Mouse (Mus musculus) limb, embryonic 12.5 days (tissue): Measurements from ENCODE around the gene Zfyve28. TPM values are rescaled to one million over a fixed set of nuclear protein-coding genes. Genes with fewer than 3 reads are reported as not detected.

Source experiments
- ATAC-seq: fragments of 200-750 bp; cut with Nextera tagmentation; 2 replicates; pipeline ENCODE4 v1.8.0; 2017; ENCODE audit warnings: low read depth, moderate TSS enrichment; ENCODE audit not compliant: insufficient number of reproducible peaks, insufficient read depth, low FRiP score, low TSS enrichment
- H3K27ac ChIP-seq: fragments of 300-500 bp; sonication (generic); 2 replicates; pipeline ENCODE4 v1.5.1; 2016; ENCODE audit warnings: mild to moderate bottlenecking, moderate library complexity
- H3K27me3 ChIP-seq: fragments of 300-500 bp; sonication (generic); 2 replicates; pipeline ENCODE4 v1.6.1; 2016; ENCODE audit warnings: mild to moderate bottlenecking, moderate library complexity
- H3K36me3 ChIP-seq: fragments of 300-500 bp; sonication (generic); 2 replicates; pipeline ENCODE4 v1.6.1; 2016; ENCODE audit warnings: mild to moderate bottlenecking, moderate library complexity
- H3K4me1 ChIP-seq: fragments of 300-500 bp; sonication (generic); replicated peaks from 2 replicates; pipeline ENCODE4 v1.6.1; 2016
- H3K4me2 ChIP-seq: fragments of 300-500 bp; sonication (generic); 2 replicates; pipeline ENCODE4 v1.6.1; 2016; ENCODE audit warnings: mild to moderate bottlenecking, moderate library complexity
- H3K4me3 ChIP-seq: fragments of 300-500 bp; sonication (generic); replicated peaks from 2 replicates; pipeline ENCODE4 v1.5.1; 2016; ENCODE audit warnings: mild to moderate bottlenecking
- H3K9ac ChIP-seq: fragments of 300-500 bp; sonication (generic); replicated peaks from 2 replicates; pipeline ENCODE4 v1.6.1; 2016; ENCODE audit warnings: mild to moderate bottlenecking, moderate library complexity
- H3K9me3 ChIP-seq: fragments of 300-500 bp; sonication (generic); 2 replicates; pipeline ENCODE4 v1.6.1; 2016; ENCODE audit warnings: mild to moderate bottlenecking, moderate library complexity
- WGBS: fragments of 180-500 bp; shearing (Covaris S2); methylation state at CpG from one replicate; pipeline ENCODE4 v1.1.7; 2016; 5-methylcytosine and 5-hydroxymethylcytosine counted together
- polyA plus RNA-seq: library from polyadenylated mRNA; unstranded; fragments of >200 nt; fragmentation: Nextera tagmentation; extraction: Ambion mirVana; gene quantifications from 2 replicates; pipeline ENCODE4 v1.2.1, GENCODE M21; 2016

Zfyve28 gene
- polyA plus RNA-seq, 1 experiment from 2014 or later, result 2.0 TPM

DNA sequence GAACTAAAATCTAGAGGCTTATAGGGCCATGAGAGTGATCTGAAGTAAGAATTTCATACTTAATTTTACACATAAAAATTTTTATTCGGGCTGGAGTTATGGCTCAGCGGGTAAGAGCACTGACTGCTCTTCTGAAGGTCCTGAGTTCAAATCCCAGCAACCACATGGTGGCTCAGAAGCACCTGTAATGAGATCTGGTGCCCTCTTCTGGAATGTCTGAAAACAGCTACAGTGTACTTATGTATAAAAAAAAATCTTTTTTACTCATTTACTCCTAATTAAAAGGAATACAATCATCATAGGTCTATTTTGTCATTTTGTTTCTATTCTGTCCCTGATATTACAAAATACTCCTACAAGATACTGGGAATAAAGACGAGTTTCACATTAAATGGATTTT is 140.7 kb downstream of the Zfyve28 start:
- no peak overlapping the region for H3K27ac ChIP-seq
- no peak overlapping the region for H3K4me2 ChIP-seq
- H3K9ac ChIP-seq, result no peak overlapping the region
- H3K9me3 ChIP-seq, result no peaks in the 10 kb centered on the region
- no peak for ATAC-seq
- H3K4me3 ChIP-seq, result no peak overlapping the region
- 91% methylated on average over 3 of the region's 3 CpGs for WGBS
- H3K27me3 ChIP-seq, result no peaks in the 10 kb centered on the region
- peaks cover 3% of the 10 kb centered on the region; the same call in 1 of the 2 replicates for H3K36me3 ChIP-seq
- H3K4me1 ChIP-seq, result no peaks in the 10 kb centered on the region

Other genes with a start within 250 kb of the Zfyve28 start
- 1.3 and 1.4 TPM in 2 replicates for gene Poln, start 119.0 kb downstream of the Zfyve28 start, polyA plus RNA-seq
- gene Haus3, start 118.9 kb downstream of the Zfyve28 start, polyA plus RNA-seq, result 52.2 and 52.5 TPM in 2 replicates
- 29.3 and 35.9 TPM in 2 replicates for gene Mxd4, start 100.7 kb downstream of the Zfyve28 start, polyA plus RNA-seq
- not detected in 2 replicates for gene Cfap99, start 151 bp upstream of the Zfyve28 start, polyA plus RNA-seq
- 181 TPM in 2 replicates for gene Rnf4, start 47.8 kb upstream of the Zfyve28 start, polyA plus RNA-seq
- 13.7 and 19.8 TPM in 2 replicates for gene Fam193a, start 81.5 kb upstream of the Zfyve28 start, polyA plus RNA-seq
- gene Tnip2, start 225.5 kb upstream of the Zfyve28 start, polyA plus RNA-seq, result 9.6 and 10.8 TPM in 2 replicates
- 9.7 and 12.0 TPM in 2 replicates for gene Sh3bp2, start 237.4 kb upstream of the Zfyve28 start, polyA plus RNA-seq